Mouse (Mus musculus) 3134 (cell line): ENCODE results near the gene Pnpla6.
A peak's percentile ranks its signal among the peaks of the same experiment; 100 is the strongest.

Experiments
- DNase-seq: peaks from one replicate; pipeline ENCODE4 v3.0.0-alpha.2; 2011; ENCODE audit warnings: low spot score; ENCODE audit not compliant: insufficient read length; ENCODE audit errors: extremely low read depth

Gene Pnpla6

GRCm38 (mm10) chr8:3502217-3502616 lies 13.0 kb upstream of the Pnpla6 start:
- DNase-seq = no peak

GRCm38 (mm10) chr8:3507979-3508754 lies 7.0 kb upstream of the Pnpla6 start:
- no peak for DNase-seq

DNA sequence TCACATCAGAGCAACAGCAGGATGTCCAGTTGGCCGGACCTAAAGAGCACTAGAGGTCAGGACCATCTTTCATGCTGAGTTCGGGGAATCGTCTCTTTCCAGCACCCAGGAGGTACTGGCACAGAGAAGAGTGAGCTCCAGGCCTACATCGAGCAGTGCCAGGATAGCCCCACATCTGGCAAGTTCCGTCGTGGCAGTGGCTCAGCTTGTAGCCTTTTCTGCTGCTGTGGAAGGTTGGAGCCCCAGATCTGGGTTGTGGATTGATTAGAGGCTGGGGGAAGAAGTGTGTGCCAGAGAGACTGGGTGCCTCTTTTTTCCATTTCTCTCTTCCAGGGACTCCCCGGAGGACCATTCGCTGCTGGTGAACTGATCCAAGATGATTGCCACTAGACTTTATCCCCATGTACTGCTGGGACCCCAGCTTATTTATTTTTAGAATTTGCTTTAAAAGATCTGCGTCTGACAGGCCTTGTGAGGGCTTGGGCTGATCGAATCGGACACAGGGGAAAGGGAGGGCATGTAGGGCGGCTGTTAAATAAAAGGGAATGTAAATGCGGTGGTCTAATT lies 420 bp upstream of the Pnpla6 start:
- DNase-seq = no peak

- DNase-seq = peak; percentile 55
Measured at GRCm38 (mm10) chr8:3515771-3516417, 710 bp downstream of the Pnpla6 start.

- DNase-seq = peak; percentile 74
Measured at GRCm38 (mm10) chr8:3516450-3517116, 1.4 kb downstream of the Pnpla6 start.

DNA sequence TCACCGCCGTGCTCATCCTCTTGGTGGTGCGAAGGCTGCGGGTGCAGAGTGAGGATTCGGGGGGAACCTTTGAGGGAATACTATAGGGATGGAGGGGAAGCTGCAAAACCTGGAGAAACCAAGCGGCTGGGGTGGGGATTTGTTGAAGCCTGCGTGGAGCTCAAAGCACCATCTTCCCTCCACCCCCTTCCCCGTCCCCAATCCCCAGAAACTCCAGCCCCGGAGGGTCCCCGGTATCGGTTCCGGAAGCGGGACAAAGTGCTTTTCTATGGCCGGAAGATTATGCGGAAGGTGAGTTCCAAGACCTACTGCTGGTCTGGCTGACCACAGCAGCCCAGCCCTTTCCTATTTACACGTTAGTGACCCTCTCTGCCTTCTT lies 1.9 kb downstream of the Pnpla6 start:
- no peak for DNase-seq

- no peak for DNase-seq
Measured at GRCm38 (mm10) chr8:3522007-3522697, 7.0 kb downstream of the Pnpla6 start.

DNA sequence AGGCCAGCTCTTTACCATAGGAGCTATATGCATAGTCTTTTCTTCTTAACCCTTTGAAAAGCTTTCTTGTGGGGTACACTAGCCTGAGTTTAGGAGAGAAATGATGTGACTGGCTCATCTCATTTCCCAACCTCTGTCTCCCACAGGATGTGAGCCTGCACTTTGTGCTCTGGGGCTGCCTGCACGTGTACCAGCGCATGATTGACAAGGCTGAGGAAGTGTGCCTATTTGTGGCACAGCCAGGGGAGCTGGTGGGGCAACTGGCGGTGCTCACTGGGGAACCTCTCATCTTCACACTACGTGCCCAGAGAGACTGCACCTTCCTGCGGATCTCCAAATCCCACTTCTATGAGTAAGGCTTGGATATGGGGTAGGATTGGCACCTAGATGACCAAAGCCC lies 15.6 kb downstream of the Pnpla6 start:
- no peak for DNase-seq

GRCm38 (mm10) chr8:3531936-3532335 lies 16.8 kb downstream of the Pnpla6 start:
- DNase-seq = no peak

DNA sequence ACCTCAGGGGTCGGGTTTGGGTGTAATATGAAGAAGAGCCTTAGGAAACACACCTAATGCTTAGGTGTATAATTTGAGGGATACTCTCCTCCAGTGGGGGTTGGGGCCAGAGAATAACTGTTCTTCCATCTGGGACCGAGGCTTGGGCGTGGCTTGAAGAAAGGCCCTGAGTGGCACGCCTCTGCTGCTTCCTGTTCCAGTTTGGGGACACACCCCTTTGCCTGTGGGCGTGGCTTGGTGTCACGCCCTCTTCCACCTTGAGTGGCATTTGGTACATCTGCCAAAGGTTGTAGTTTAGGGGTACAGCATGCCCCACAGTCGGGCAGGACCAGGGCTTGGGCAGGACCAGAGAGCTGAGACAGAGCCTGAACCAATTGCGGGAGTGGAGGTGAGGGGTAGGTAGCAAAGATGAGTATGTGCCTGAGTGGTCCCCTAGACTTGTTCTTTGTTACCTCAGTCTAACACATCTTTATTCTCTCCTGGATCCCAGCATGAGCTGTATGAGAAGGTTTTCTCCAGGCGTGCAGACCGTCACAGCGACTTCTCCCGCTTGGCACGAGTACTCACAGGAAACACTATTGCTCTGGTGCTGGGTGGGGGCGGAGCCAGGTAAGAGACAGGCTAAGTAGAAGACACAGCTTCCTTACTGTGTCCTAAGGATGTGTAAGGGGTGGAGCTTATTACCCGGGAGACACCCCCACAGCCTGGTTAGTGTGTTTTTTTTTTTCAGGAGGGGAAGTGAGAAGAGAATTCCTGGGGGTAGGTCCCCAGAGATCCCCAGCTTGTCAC lies 21.1 kb downstream of the Pnpla6 start:
- no peak for DNase-seq

DNA sequence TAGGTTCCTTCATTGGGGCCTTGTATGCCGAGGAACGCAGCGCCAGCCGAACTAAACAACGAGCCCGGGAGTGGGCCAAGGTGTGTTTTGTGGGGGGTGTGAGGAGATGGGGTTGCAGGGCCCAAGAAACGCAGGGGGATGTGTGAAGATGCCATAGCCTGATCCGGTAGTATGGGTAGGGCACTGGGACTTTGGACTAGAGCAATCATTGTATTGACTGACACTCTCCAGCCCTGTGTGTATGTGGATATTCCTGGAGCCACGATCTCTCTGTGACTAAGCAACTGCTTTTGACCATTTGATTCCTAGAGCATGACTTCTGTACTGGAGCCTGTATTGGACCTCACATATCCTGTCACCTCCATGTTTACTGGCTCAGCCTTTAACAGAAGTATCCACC lies 21.8 kb downstream of the Pnpla6 start:
- DNase-seq = no peak

DNA sequence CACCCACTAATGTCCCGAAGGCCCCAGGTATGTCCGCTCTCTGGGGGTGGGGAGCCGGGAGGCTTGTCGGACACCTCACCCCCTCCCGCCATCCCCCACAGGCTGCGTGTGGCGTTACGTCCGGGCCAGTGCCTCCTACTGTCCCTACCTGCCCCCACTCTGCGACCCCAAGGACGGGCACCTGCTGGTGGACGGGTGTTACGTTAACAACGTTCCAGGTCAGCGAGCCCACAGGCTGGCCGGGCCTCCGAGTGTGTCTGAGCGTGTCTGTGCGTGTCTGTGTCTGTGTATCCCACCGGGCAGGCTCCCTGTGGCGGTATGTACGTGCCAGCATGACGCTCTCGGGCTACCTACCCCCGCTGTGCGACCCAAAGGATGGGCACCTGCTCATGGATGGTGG lies 22.5 kb downstream of the Pnpla6 start:
- no peak for DNase-seq

DNA sequence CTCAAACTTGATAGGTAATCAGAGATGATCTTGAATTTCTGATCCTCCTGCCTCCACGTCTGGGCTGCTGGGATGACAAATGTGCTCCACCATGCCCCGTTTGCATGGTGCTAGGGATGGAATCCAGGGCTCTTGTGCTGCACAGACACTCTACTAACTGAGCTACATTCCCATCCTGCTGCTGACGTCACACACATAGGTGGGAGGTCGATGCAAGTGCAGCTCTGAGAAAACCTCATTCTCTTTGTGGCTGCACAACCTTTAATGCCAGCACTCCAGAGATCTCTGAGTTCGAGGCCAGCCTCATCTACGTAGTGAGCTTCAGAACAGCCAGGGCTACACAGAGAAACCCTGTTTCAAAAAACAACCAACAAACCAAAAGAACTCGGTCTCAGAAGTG lies 24.0 kb downstream of the Pnpla6 start:
- no peak for DNase-seq

DNA sequence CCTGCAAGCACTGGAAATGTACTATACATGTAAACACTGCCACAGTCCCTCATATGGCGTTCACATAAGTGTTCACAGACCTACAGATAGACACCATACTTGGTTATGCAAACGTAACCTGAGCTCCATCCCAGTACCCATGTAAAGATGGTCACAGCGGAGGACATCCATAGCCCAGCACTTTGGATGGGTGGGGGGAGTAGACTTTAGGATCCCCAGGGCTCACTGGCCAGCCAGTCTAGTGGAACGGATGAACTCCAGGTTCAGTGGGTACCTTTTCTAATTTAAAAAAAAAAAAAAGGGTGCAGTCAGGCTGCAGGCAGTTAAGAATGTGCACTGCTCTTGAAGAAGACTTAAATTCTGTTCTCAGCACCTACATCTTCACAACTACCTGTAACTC lies 24.9 kb downstream of the Pnpla6 start:
- no peak for DNase-seq

DNA sequence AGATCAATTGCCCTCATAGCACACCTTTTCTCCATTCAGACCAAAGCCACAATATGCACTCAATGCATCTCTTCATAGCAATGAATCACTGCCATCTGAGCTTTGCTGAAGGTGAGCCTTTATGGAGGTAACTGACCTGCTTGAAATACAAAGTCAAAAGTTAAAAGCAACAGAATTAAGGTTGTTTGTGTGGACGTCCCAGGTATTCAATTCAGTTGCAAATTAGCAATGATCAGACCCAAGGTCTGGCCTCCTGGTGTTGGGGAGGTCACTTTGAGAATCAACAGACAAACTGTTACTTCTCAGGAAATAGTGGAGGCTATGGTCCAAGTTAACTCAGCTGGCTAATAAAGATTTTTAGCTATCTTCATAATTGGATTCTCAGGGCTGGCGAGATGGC lies 31.3 kb downstream of the Pnpla6 start:
- no peak for DNase-seq

- no peak for DNase-seq
Measured at GRCm38 (mm10) chr8:3552240-3552639, 37.1 kb downstream of the Pnpla6 start.

GRCm38 (mm10) chr8:3556114-3556513 lies 40.9 kb downstream of the Pnpla6 start:
- DNase-seq = no peak

DNA sequence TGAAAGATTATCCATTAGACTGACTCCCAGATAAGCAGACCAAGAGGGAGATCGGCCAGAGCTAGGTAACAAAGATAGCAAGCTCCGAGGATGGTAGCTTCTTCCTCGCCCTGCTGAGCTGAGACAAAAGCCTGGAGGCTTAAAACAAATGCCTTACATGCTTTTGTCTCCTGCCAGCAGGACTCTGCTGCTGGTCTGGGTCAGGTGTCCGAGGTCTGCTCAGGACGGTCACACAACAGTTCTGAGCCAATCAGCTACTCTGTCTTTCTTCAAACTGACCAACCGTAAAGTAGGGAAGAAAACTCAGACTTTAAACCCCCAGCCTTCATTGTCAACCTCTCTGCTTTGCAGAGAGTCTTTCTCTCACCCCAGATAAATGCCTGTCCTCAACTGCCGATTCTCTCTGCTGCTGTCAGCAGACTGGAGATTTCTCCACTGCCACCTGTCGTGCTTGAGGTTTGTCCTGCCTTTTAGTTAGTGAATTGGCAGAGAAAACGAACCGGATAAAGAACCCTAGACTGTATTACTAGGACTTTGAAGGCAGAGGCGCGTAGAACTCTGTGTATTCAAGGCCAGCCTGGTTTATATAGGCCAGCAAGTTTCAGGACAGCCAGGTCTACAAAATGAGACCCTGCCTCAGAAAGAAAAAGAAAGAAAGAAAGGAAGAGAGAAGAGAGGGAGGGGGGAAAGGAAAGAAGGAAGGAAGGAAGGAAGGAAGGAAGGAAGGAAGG lies 52.6 kb downstream of the Pnpla6 start, which contains the start of gene C330021F23Rik:
C330021F23Rik (plus strand) TSS at position 350 of the 731 bp plus-strand sequence.
- no peak for DNase-seq

GRCm38 (mm10) chr8:3568378-3568777 lies 53.2 kb downstream of the Pnpla6 start:
- DNase-seq = no peak
